In genomic region chr16:93682689-93683507, GRCm38 (mm10) we compare ENCODE assay signal across 9 mouse cellular contexts. TPM values are rescaled to one million over a fixed set of nuclear protein-coding genes. Genes with fewer than 3 reads are reported as not detected.
A peak's percentile ranks its signal among the peaks of the same experiment; 100 is the strongest.
DNase-seq lines count a peak whose midpoint lies in the region; ATAC-seq lines count a peak whose summit lies in the region.
"Had no signal": no experiment of that assay in that cellular context is flagged by ENCODE, and none has a peak within 500 bp of the region (broad histone marks: within the 10 kb centered on the region; RNA-seq: fewer than 3 reads in every experiment).

Gene Cbr3, plus strand, starts transcription at chr16:93683215.

- ATAC-seq in hindbrain, embryonic 11.5 days (ENCODE audit: low FRiP score) = peak; percentile 54

- H3K27me3 ChIP-seq in hindbrain, embryonic 11.5 days (ENCODE audit: control insufficient read depth, insufficient read depth, low read length) = peaks cover 39% of the 10 kb centered on the region

- peak within 1 kb of the TSS; percentile 29 for H3K4me3 ChIP-seq in hindbrain, embryonic 11.5 days (ENCODE audit: low read depth, low read length)
- H3K4me3 ChIP-seq: erythroblast, embryonic 14.5 days had no signal

- under 1% methylated on average over 63 of the region's 63 CpGs for WGBS in hindbrain, embryonic 11.5 days

- H3K4me1 ChIP-seq in hindbrain, embryonic 11.5 days (replicated peaks; ENCODE audit: control insufficient read depth, insufficient read depth, low read length) = peaks cover 6% of the 10 kb centered on the region; the same call in 1 of the 2 replicates

- no peak within 1 kb of the TSS for H3K27ac ChIP-seq in hindbrain, embryonic 11.5 days (ENCODE audit: low read depth, low read length)

- no peaks in the 10 kb centered on the region for H3K36me3 ChIP-seq in hindbrain, embryonic 11.5 days (ENCODE audit: control insufficient read depth, insufficient read depth, low read length)

- H3K4me2 ChIP-seq in hindbrain, embryonic 11.5 days (replicated peaks; ENCODE audit: low read depth, low read length) = peak within 1 kb of the TSS; percentile 55

- H3K9me3 ChIP-seq in hindbrain, embryonic 11.5 days (ENCODE audit: control insufficient read depth, low read length) = no peaks in the 10 kb centered on the region

- H3K9ac ChIP-seq in hindbrain, embryonic 11.5 days (ENCODE audit: low read depth, low read length) = peak within 1 kb of the TSS; percentile 32; the same call in 1 of the 2 replicates

- peak; percentile 77 for DNase-seq in MN1 (ENCODE audit: low spot score)
- DNase-seq in cerebellum, adult 9-11 months = peak; percentile 56
- DNase-seq in frontal cortex, postnatal 14 days (ENCODE audit: low spot score in 2 of 2) = peak; percentile 58 to 70
- DNase-seq in hindbrain, embryonic 11.5 days (ENCODE audit: low spot score) = peak; percentile 67
- peak; percentile 61 to 65 for DNase-seq in layer of hippocampus, postnatal 25 days (ENCODE audit: extremely low spot score in 1 of 2, low spot score in 1 of 2)
- peak; percentile 90 for DNase-seq in lung, postnatal 10 days
- DNase-seq in ovary, postnatal 14 days (ENCODE audit: low spot score) = peak; percentile 58
- DNase-seq in thymus, postnatal 14 days = peak; percentile 90

RNA-seq across cellular contexts. Expression of gene Cbr3, which starts in this region (rescaled TPM):
- 0.67 and 0.82 TPM in 2 replicates for polyA plus RNA-seq in hindbrain, embryonic 11.5 days (2014; fragmentation: Nextera tagmentation; extraction: Ambion mirVana)
- 10 to 100 TPM; 18.1 to 19.7 TPM for total RNA-seq in layer of hippocampus, postnatal 25 days (2021)
- polyA plus RNA-seq: erythroblast, embryonic 14.5 days had no signal

Comparison
In these comparisons a context has a peak if more than half of its experiments do, and no peak if none do; other contexts are left out.
1. Peak in DNase-seq, ATAC-seq, H3K4me3 ChIP-seq, H3K9ac ChIP-seq and H3K4me2 ChIP-seq in hindbrain, embryonic 11.5 days; RNA of the gene not detected or under 1 TPM.